Mouse (Mus musculus) liver, embryonic 16.5 days (tissue): ENCODE measurements at regions not wholly inside any gene's neighbourhood (a gene's known extent, or its start where the extent isn't known, plus 50 kb on each side); places are given as distances from the start of the nearest gene placed in this dataset.
"Not testable (repeated sequence)": the region's sequence is repeated elsewhere in the genome, so short reads cannot be mapped to it uniquely, and the experiment has no call there.

Experiments
- ATAC-seq: fragments of 200-750 bp; cut with Nextera tagmentation; 2 replicates; pipeline ENCODE4 v1.8.0; 2017; ENCODE audit warnings: low read depth, mild to moderate bottlenecking, moderate number of reproducible peaks, moderate library complexity
- H3K27ac ChIP-seq: fragments of 300-500 bp; sonication (generic); 2 replicates; pipeline ENCODE4 v1.5.1; 2014; ENCODE audit warnings: mild to moderate bottlenecking, low read length
- H3K27me3 ChIP-seq: fragments of 300-500 bp; sonication (generic); 2 replicates; pipeline ENCODE4 v1.6.1; 2014; ENCODE audit warnings: low read depth, low read length, mixed read lengths; ENCODE audit not compliant: control insufficient read depth, insufficient read depth
- H3K36me3 ChIP-seq: fragments of 300-500 bp; sonication (generic); 2 replicates; pipeline ENCODE4 v1.6.1; 2014; ENCODE audit warnings: mild to moderate bottlenecking; ENCODE audit not compliant: control insufficient read depth, insufficient read depth
- H3K4me1 ChIP-seq: fragments of 300-500 bp; sonication (generic); 2 replicates; pipeline ENCODE4 v1.6.1; 2014; ENCODE audit warnings: low read depth, low read length, mixed read lengths; ENCODE audit not compliant: control insufficient read depth
- H3K4me2 ChIP-seq: fragments of 300-500 bp; sonication (generic); 2 replicates; pipeline ENCODE4 v1.6.1; 2014; ENCODE audit warnings: low read depth, low read length, mixed read lengths
- H3K4me3 ChIP-seq: fragments of 300-500 bp; sonication (generic); 2 replicates; pipeline ENCODE4 v1.5.1; 2014; ENCODE audit warnings: low read depth, mild to moderate bottlenecking, low read length
- H3K9ac ChIP-seq: fragments of 300-500 bp; sonication (generic); 2 replicates; pipeline ENCODE4 v1.6.1; 2014; ENCODE audit warnings: low read depth, low read length
- H3K9me3 ChIP-seq: fragments of 300-500 bp; sonication (generic); replicated peaks from 2 replicates; pipeline ENCODE4 v1.6.1; 2016; ENCODE audit warnings: low read length; ENCODE audit not compliant: control insufficient read depth
- WGBS: fragments of 180-500 bp; shearing (Covaris S2); extraction: QIAGEN DNeasy Blood & Tissue Kit; methylation state at CpG from one replicate; pipeline ENCODE4 v1.1.7; 2014; ENCODE audit not compliant: insufficient replicate concordance; 5-methylcytosine and 5-hydroxymethylcytosine counted together

- no peaks in the 10 kb centered on the region for H3K36me3 ChIP-seq
- 48% methylated on average over 10 of the region's 10 CpGs for WGBS
- H3K4me3 ChIP-seq: no peak overlapping the region
- H3K27ac ChIP-seq: no peak overlapping the region
- no peak overlapping the region for H3K9ac ChIP-seq
- H3K4me1 ChIP-seq: no peaks in the 10 kb centered on the region
- no peak overlapping the region for H3K4me2 ChIP-seq
- no peaks in the 10 kb centered on the region for H3K27me3 ChIP-seq
- ATAC-seq: no peak
- H3K9me3 ChIP-seq: no peaks in the 10 kb centered on the region
Measured at GRCm38 (mm10) chr11:45404377-45405029, 447.3 kb upstream of the Clint1 start.

DNA sequence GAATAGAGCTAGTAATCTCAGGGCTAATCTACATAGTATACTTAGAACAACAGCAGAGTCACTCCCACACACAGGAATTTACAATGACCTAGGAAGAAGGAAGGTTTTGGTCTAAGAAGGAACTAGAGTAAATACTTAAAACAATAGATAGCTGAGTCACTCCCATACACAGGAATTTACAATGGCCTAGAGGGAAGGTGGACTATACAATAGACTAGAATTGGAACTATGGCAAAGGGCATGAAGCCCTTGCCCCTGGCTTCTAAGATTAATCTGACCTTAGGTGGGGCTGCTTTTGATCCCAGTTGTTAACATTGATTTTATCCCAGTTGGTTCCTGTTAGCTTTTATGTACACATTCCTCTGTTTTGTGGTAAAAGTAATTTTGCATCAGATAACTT lies 427.8 kb upstream of the Clint1 start:
- H3K27me3 ChIP-seq, H3K4me3 ChIP-seq, H3K36me3 ChIP-seq, H3K27ac ChIP-seq, H3K4me2 ChIP-seq, H3K9me3 ChIP-seq, ATAC-seq, H3K4me1 ChIP-seq, H3K9ac ChIP-seq: not testable (repeated sequence)

DNA sequence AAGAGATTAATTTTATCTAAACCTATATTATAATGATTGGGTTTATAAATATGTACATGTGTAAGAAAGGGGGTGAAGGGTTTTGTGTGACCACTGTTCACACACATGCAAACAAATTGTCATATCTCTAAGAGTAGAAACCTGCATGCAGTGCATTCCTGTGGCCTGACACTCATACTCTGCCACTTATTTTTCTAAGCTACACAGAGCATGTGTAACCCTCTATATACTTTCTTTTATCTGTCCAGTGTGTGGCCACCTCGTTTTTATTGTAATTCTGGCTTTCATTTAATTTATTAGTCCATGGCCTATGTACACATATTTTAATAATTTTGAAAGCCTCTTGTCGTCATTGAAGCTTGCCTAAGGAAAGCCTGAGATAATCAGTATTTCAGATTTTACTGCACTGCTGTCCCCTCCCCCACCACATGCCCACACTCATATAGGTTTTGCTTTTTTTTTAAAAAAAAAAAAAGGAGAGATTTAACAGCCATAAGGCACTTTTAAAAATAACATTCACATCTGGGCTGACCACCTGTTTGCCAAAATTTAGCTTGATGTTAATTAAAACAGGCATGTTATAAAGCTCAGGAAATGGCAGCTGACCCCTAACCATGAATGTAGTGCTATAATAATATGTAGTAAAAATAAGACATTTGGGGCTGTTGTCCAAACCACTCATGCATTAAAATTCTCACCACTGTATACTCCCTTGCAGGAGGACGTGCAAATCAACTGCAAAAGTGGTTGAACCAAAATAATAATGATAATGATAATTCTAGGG lies 410.7 kb upstream of the Clint1 start:
- no peak overlapping the region for H3K27ac ChIP-seq
- H3K4me2 ChIP-seq: no peak overlapping the region
- no peaks in the 10 kb centered on the region for H3K36me3 ChIP-seq
- H3K9ac ChIP-seq: no peak overlapping the region
- H3K4me3 ChIP-seq: no peak overlapping the region
- H3K27me3 ChIP-seq: no peaks in the 10 kb centered on the region
- no peaks in the 10 kb centered on the region for H3K9me3 ChIP-seq
- no peaks in the 10 kb centered on the region for H3K4me1 ChIP-seq
- WGBS: 37% methylated on average over 3 of the region's 3 CpGs
- no peak for ATAC-seq

DNA sequence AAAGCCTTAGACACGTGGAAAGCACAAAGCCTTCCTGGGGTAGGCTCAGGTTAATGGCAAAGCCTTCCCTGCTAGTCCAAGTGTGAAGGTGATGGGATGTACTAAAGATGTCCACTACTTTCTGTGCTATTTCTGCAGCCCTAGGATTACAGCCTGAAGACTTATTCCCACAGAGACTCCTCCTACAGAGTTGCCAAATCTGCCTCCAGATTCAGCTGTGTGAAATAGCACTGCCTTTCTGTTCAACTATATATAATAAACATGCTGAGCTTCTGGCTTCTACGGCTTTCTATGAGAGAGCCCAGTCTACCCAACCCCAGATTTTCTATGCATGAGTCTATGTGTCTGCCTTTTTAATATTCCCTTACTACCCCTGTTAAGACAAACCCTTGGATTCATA lies 405.3 kb upstream of the Clint1 start:
- Histone ChIP-seq H3K27ac (no peak overlapping the region), H3K4me3 (no peak overlapping the region), H3K9ac (no peak overlapping the region), H3K4me2 (no peak overlapping the region), H3K27me3 (no peaks in the 10 kb centered on the region), H3K36me3 (no peaks in the 10 kb centered on the region), H3K9me3 (no peaks in the 10 kb centered on the region), H3K4me1 (no peaks in the 10 kb centered on the region)
- WGBS: 53% methylated on average over 2 of the region's 2 CpGs
- no peak for ATAC-seq

DNA sequence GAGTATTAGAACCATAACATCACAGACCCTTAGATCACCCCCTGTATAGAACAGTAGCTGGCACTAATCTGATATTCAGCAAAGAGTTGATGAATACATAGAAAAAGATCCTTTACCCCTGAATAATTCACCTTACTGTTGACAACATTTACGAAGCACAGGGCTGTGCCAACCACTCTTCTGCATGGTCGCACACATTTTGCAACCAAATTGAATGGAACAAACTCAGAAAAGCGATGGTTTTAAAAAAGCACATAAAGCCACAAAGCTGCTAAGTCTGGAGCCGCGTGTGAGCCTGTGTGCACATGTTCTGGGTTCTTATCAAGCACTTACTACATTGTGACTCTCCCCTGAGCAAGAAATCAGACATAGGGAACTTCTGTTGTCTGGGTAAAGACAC lies 397.6 kb upstream of the Clint1 start:
- Histone ChIP-seq H3K4me1 (no peaks in the 10 kb centered on the region), H3K27me3 (no peaks in the 10 kb centered on the region), H3K9me3 (no peaks in the 10 kb centered on the region), H3K4me2 (no peak overlapping the region), H3K27ac (no peak overlapping the region), H3K9ac (no peak overlapping the region), H3K36me3 (no peaks in the 10 kb centered on the region), H3K4me3 (no peak overlapping the region)
- ATAC-seq: no peak
- WGBS: 64% methylated on average over 5 of the region's 5 CpGs

DNA sequence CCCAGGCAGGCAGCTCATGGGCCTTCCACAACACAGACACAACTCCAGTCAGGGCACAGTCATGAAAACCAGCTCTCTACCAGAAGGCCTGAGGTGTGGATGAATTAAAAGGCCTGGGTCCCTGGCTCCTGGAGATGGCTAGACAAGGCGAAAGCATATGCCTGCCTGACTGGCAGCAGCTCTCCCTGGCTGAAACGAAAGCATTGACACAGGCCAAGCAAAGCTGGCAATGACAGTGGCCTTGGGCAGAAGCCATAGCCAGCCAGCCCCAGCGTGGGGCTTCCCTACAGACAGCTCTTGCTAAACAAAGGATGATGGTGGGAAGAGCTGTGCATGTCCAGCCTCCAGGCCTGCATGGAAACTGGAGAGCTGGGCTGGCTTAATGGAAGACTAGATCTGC lies 396.9 kb upstream of the Clint1 start:
- no peaks in the 10 kb centered on the region for H3K9me3 ChIP-seq
- no peak overlapping the region for H3K4me2 ChIP-seq
- H3K27me3 ChIP-seq: no peaks in the 10 kb centered on the region
- no peaks in the 10 kb centered on the region for H3K4me1 ChIP-seq
- ATAC-seq: no peak
- H3K27ac ChIP-seq: no peak overlapping the region
- WGBS: 39% methylated on average over 3 of the region's 3 CpGs
- H3K36me3 ChIP-seq: no peaks in the 10 kb centered on the region
- H3K4me3 ChIP-seq: no peak overlapping the region
- no peak overlapping the region for H3K9ac ChIP-seq

- no peak for ATAC-seq
- WGBS: 41% methylated on average over 3 of the region's 3 CpGs
Measured at GRCm38 (mm10) chr11:45456724-45457123, 395.1 kb upstream of the Clint1 start.

GRCm38 (mm10) chr11:45457597-45457996 lies 394.3 kb upstream of the Clint1 start:
- 58% methylated on average over 4 of the region's 4 CpGs for WGBS
- Histone ChIP-seq H3K27me3 (no peaks in the 10 kb centered on the region), H3K9ac (no peak overlapping the region), H3K4me1 (no peaks in the 10 kb centered on the region), H3K4me3 (no peak overlapping the region), H3K27ac (no peak overlapping the region), H3K9me3 (no peaks in the 10 kb centered on the region), H3K4me2 (no peak overlapping the region), H3K36me3 (no peaks in the 10 kb centered on the region)
- no peak for ATAC-seq

More at GRCm38 (mm10) chr11:45456724-45457123, 395.1 kb upstream of the Clint1 start:
- no peaks in the 10 kb centered on the region for H3K4me1 ChIP-seq
- H3K9ac ChIP-seq: no peak overlapping the region
- H3K36me3 ChIP-seq: no peaks in the 10 kb centered on the region
- H3K9me3 ChIP-seq: no peaks in the 10 kb centered on the region
- H3K4me3 ChIP-seq: no peak overlapping the region
- no peak overlapping the region for H3K27ac ChIP-seq
- no peak overlapping the region for H3K4me2 ChIP-seq
- no peaks in the 10 kb centered on the region for H3K27me3 ChIP-seq

GRCm38 (mm10) chr11:45460000-45460792 lies 391.7 kb upstream of the Clint1 start:
- 57% methylated on average over 11 of the region's 11 CpGs for WGBS
- Histone ChIP-seq H3K4me1 (no peaks in the 10 kb centered on the region), H3K9ac (no peak overlapping the region), H3K4me2 (no peak overlapping the region), H3K4me3 (no peak overlapping the region), H3K9me3 (no peaks in the 10 kb centered on the region), H3K36me3 (no peaks in the 10 kb centered on the region), H3K27me3 (no peaks in the 10 kb centered on the region), H3K27ac (no peak overlapping the region)
- ATAC-seq: no peak
